Mouse (Mus musculus) activated CD4-positive, CD25-positive, alpha-beta regulatory T cell, adult 4 months (primary cell): ENCODE data around the gene Gal3st1. TPM values are rescaled to one million over a fixed set of nuclear protein-coding genes. Genes with fewer than 3 reads are reported as not detected.
"Not testable (repeated sequence)": the region's sequence is repeated elsewhere in the genome, so short reads cannot be mapped to it uniquely, and the experiment has no call there.

Source experiments
- ATAC-seq: one replicate; pipeline ENCODE4 v1.8.0; 2017
- polyA plus RNA-seq, 2 experiments: library from polyadenylated mRNA; unstranded; fragments of 100-300 nt; shearing (Covaris generic); gene quantifications; one replicate each; pipeline ENCODE4 v1.2.1; 2017

The Gal3st1 gene
- polyA plus RNA-seq, 2 experiments from 2014 or later = not detected

- ATAC-seq = no peak
These were observed 668 bp downstream of the Gal3st1 start for GRCm38 (mm10) chr11:3983863-3984745.

GRCm38 (mm10) chr11:3989748-3990147 is 6.3 kb downstream of the Gal3st1 start:
- ATAC-seq = no peak

- ATAC-seq = no peak
These were observed 9.7 kb downstream of the Gal3st1 start for GRCm38 (mm10) chr11:3993132-3993531.

DNA sequence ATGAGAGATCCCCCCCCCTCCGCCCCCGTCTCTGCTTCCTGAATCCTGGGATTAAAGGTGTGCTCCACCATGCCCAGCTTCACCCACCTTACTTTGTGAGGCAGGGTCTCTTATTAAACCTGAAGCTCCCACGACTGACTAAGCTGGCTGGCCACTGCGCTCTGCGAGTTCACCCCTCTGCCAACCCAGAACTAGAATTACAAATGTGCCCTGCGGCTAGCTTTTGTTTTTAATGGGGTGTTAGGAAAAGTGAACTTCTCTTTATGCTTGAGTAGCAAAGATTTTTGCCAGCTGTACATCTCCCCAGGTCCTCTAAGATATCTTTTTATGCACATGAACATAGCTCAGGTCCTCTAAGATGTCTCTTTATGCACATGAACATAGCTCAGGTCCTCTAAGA is 10.5 kb downstream of the Gal3st1 start:
- ATAC-seq = no peak

DNA sequence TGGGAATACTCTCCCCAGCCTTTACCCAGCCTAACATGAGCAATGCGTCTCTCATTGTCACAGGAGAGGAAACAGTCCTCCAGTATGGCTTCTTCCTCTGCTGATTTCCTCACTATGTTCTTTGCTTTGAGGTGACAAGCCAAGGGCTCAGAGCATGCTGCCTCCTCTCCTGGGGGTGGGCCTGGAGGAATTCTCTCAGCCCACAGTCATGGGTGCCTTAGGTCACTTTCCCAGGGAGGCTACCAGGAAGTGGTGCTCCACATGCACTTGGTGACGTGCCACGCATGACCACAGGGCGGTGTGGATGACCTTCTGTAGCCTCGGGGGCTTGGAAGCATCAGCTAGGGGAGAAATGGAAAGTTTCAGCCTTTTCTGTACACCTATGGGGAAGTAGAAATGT is 12.1 kb downstream of the Gal3st1 start:
- ATAC-seq = no peak

DNA sequence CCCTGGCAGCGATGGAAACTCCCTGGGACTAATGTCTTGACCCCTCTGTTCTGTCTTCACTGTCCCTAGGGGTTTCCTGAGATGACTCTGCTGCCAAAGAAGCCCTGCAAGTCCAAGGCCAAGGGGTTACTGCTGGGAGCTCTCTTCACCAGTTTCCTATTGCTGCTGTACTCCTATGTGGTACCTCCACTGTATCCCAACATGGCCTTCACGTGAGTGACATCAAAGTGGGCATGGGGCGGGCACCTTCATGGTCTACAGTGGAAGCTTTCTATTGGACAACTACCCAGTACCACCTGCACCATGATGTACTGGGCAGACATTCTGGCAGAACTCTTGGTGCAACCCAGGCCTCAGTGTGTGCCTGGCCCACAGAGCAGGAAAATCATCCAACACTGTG is 13.4 kb downstream of the Gal3st1 start:
- ATAC-seq = no peak

GRCm38 (mm10) chr11:3997978-3998720 is 14.7 kb downstream of the Gal3st1 start:
- ATAC-seq = no peak

DNA sequence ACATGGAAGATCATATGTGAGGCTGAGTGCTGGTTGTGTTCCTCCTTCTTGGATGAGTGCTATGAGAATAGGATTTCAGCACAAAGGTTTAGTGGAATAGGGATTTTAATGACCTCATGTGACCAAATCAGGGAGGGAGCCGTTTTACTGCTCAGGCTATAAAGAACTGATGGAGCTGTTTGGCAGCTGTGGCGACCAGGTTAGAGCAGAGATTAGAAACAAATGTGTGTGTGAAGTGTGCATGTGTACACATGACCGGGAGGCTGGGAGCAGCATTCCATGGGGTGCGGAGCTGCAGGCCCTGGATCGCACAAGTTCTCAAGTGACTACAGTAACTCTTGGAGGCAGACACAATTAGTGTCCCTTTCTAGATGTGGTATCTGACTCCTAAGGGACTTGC is 16.1 kb downstream of the Gal3st1 start:
- no peak for ATAC-seq

GRCm38 (mm10) chr11:4001603-4002002 is 18.2 kb downstream of the Gal3st1 start:
- no peak for ATAC-seq

DNA sequence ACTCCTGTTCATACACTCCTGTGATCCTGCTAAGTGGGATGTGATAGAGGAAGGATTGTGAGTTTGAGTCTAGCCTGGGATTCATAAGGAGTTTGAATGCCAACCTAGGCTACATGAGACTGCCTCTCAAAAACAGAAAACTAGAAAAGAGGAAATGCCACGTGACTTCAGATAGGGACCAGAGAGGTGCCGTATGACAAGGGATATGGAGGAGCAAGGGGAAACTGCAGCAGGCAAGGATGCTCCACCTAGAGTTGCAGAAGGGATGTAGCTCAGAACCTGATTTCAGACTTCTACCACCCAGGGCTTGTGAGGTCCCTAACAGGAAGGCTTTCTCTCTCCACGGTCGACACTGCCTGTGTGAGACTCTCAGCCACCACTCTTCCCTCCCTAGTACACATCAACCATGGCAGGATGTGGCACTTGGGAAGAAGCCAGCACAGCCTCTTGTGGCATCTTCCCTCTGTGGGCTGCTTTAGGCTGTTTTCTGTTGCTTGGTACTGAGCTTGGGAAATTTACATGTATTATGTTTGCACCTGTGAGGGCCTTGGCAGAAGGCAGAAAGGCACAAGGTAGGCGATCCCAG is 21.9 kb downstream of the Gal3st1 start:
- no peak for ATAC-seq

- no peak for ATAC-seq
These were observed 23.0 kb downstream of the Gal3st1 start for GRCm38 (mm10) chr11:4006462-4006861.

DNA sequence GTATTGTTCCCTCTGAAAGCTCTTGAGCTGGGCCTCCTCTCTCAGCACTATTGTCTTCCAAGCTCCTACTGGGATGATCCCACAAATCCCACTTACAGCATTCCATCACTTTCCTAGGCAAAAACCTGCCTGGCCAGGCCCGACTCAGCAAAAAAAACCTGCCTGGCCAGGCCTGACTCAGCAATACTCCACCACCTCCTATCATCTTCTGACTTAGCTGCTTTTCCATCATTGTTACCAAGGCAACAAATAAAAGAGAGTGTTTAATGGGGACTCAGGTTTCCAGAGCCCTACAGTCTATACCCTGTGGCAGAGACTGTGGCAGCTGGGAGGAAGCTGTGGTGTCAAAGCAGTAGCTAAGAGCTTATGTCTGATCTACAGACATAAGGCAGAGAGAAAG is 29.2 kb downstream of the Gal3st1 start:
- no peak for ATAC-seq

- not testable (repeated sequence) for ATAC-seq
These were observed 32.4 kb downstream of the Gal3st1 start for GRCm38 (mm10) chr11:4015796-4016195.

GRCm38 (mm10) chr11:4022111-4022510 is 38.7 kb downstream of the Gal3st1 start:
- not testable (repeated sequence) for ATAC-seq

- no peak for ATAC-seq
These were observed 39.9 kb downstream of the Gal3st1 start for GRCm38 (mm10) chr11:4023321-4023720.

- no peak for ATAC-seq
These were observed 43.6 kb downstream of the Gal3st1 start for GRCm38 (mm10) chr11:4027066-4027465.

DNA sequence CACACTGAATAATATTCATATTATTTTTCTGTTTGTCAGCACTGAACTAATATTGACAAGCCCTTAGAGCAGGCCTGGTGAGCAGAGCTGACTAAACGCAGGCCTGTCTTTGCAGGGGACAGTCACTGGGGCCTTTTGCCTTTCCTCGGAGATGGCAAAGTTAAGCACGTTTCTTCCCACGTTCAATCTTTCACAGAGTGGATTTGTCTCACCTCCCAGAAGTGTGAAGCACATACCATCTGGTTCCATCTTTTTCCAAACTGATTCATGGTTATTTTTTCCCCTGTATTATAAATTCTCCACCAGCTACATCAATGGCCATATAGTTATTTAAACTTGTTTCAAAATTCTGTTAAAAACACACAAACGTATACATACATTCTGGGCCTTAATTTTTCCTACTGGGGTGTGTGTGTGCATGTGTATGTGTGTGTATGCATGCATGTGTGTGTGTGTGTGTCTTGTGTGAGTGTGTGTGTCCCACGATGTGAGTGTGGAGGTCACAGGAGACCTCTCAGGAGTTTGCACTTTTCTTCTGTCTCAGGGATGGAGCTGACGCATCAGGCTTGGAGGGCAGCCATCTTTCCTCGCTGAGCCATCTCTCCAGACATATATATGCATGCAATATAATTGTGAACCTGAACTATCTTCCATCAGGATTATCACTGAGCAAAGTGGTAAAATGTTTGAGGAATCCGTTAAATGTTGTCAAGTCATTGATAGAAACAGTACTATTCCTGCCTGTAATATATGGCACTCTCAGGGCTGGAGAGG is 44.3 kb downstream of the Gal3st1 start:
- ATAC-seq = no peak

DNA sequence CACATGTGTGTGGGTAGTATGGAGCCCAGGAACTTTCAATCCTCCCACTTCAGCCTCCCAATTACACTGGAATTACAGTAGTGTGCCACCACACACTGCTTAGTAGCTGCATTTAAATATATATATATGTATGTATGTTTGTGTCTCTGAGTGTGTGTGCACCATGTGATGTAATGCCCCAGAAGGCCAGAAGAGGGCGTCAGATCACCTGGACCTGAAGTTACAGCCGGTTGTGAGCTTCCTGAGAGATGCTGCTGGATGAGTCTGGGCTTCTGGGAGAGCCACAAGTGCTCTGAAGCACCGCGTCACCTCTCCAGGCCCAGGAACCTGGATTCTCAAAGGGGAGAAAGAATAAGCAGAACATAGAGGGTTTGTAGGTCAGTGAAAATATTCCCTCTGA is 45.9 kb downstream of the Gal3st1 start:
- no peak for ATAC-seq

- ATAC-seq = no peak
These were observed 47.9 kb downstream of the Gal3st1 start, which contains the start of gene Sec14l4 for GRCm38 (mm10) chr11:4031126-4031941. Gene Sec14l4 (plus strand): TSS chr11:4031462.

- no peak for ATAC-seq
These were observed 48.5 kb downstream of the Gal3st1 start for GRCm38 (mm10) chr11:4031961-4032360.

- ATAC-seq = no peak
These were observed 50.0 kb downstream of the Gal3st1 start for GRCm38 (mm10) chr11:4033471-4033870.

DNA sequence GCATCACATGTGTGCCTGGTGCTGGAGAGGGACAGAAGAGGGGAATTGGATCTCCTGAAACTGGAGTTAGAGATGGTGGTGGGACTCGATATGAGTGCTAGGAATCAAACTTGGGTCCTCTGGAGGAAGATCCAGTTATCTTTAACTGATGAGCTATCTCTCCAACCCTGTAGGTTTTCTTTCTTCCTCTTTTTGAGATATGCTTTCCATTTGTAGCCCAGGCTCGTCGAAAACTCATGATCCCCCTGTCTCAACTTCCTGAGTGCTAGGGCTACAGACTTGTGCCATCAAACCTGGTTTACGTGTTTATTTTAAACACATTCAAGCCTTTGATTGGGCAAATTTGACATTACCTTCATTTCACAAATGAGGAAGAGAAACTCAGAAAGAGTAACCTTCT is 50.7 kb downstream of the Gal3st1 start:
- ATAC-seq = no peak
